Mouse (Mus musculus): Measurements from ENCODE around the gene Rab11fip4. TPM values are rescaled to one million over a fixed set of nuclear protein-coding genes. Genes with fewer than 3 reads are reported as not detected.

Gene Rab11fip4
- polyA plus RNA-seq, 1 experiment from 2014 or later, result 26.9 TPM

DNA sequence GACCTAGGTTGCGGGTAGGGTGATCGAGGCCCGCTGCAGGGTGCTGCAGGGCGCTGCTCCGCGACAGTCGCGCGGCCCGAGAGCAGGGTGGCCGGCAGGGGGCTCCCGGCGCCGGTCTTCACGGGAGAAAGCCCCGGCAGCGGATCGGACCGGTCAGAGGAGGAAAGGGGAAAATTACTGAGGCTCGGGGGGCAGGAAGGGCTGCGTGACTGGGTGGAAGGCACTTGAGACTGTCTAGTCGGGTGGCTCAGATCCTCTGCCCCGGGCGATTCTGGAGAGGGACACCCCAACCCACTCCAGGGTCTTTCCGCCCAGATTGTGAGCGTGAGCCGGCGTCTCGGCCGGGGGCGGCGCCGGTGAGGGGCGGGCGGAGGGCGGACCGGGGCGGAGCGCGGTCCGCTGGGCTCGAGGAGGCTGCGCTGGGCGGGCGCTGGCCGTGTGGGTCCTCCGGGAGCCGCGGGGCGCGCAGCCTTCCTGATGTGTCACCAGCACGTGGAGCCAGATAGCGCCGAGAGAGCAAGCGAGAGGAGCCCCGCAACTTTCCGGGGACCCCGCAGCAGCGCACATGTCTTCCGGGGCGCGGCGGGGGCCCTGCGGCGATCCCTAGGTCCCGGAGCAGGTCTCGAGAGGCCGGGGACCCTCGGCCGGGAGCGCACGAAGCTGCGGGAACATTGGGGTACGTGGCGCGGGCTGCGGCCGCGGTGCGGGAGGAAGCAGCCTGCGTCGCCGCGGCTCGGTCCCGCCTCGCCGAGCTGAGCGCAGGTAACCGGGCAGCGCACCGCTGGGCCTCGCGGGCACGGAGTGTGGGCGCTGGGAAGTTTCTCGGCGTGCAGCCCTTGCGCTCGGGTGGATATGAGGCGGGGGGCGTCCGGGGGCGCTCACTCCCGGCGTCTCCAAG is 120.1 kb downstream of the Rab11fip4 start:
- Histone ChIP-seq H3K9me3 (no peaks in the 10 kb centered on the region), H3K36me3 (no peaks in the 10 kb centered on the region), H3K27ac (peak overlapping the region; percentile 40; the same call in 1 of the 2 replicates), H3K4me2 (peak overlapping the region; percentile 99), H3K4me3 (peak overlapping the region; percentile 64), H3K27me3 (peaks cover 61% of the 10 kb centered on the region), H3K4me1 (replicated peaks) (peaks cover 25% of the 10 kb centered on the region), H3K9ac (peak overlapping the region; percentile 76)
- WGBS, result under 1% methylated on average over 85 of the region's 106 CpGs
- peak; percentile 75 for ATAC-seq (ENCODE audit: low FRiP score)

DNA sequence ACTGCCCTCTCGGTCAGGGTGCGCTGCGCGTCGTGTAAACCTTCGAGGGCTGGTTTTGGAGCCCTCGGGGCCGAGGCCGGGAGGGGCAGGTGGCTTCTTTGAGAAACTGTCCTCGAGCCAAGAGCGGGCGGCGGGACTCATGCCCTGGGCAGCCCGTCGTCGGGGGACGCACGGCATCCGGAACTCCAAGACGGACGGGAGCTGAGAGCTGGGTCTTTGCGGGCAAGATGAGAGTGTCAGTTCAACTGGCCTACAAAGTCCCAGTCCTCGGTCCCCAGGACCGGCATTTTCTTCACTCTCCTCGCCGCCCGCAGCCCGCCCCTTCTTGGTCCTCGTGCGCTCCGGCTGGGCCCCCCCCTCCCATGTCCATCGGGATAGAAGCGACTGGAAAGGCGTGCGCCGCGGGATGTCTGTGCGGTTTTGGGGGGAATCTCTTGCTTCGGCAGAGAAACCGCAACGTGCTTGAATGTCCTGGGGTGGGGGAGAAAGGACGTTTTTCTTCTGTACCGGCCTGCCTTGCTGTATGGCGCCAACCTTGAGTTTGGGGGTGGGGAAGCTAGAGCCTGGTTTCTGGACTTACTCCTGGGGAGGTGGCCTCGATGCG is 120.9 kb downstream of the Rab11fip4 start:
- H3K27me3 ChIP-seq, result peaks cover 61% of the 10 kb centered on the region
- peaks cover 29% of the 10 kb centered on the region for H3K4me1 ChIP-seq (replicated peaks)
- no peak overlapping the region for H3K27ac ChIP-seq
- ATAC-seq (ENCODE audit: low FRiP score), result no peak
- H3K36me3 ChIP-seq, result no peaks in the 10 kb centered on the region
- H3K9ac ChIP-seq, result peak overlapping the region; percentile 76
- peak overlapping the region; percentile 64 for H3K4me3 ChIP-seq
- 4% methylated on average over 46 of the region's 46 CpGs for WGBS
- H3K9me3 ChIP-seq, result no peaks in the 10 kb centered on the region
- peak overlapping the region; percentile 99 for H3K4me2 ChIP-seq

DNA sequence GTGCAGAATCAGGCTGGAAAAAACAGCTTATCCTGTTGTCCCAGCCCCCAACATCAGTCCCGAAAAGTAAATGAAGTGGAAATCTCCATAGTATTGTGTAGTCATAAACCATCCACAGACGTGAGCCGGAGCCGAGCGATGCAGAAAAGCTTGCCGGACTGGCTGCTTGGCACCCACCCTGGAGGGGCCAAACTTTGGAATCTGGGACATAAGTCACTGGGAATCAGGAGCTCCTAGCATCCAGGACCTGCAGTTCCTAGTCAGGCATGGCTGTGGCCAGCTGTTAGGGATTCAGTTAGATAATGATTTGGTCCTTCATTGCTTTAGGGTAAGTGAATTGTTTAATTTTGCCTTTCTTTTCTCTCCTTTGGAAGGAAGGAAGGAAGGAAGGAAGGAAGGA is 122.2 kb downstream of the Rab11fip4 start:
- H3K27ac ChIP-seq, result no peak overlapping the region
- H3K27me3 ChIP-seq, result peaks cover 60% of the 10 kb centered on the region
- no peak overlapping the region for H3K9ac ChIP-seq
- peaks cover 36% of the 10 kb centered on the region for H3K4me1 ChIP-seq (replicated peaks)
- H3K4me2 ChIP-seq, result peak overlapping the region; percentile 99; the same call in 1 of the 2 replicates
- 49% methylated on average over 6 of the region's 6 CpGs for WGBS
- H3K4me3 ChIP-seq, result no peak overlapping the region
- no peaks in the 10 kb centered on the region for H3K9me3 ChIP-seq
- H3K36me3 ChIP-seq, result no peaks in the 10 kb centered on the region
- no peak for ATAC-seq (ENCODE audit: low FRiP score)

DNA sequence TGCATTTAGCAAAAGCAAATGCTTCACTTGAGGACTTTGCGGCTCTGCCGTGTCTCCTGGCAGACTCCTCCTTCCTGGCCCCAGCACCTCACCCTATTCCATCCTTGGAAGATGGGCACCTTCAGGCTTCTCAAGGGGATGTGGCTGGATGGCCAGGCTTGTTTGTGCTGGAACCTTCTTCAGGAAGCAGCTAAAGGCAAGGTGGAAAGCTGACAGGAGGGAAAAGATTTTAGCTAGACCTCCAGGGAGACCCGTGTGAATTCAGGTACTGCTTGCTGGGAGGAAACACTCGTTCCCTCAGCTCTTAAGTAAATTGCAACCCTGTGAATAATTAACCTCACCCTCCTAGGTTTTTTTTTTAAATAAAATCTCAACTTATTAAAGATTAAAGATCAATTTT is 122.7 kb downstream of the Rab11fip4 start:
- Histone ChIP-seq H3K27me3 (peaks cover 57% of the 10 kb centered on the region), H3K4me3 (no peak overlapping the region), H3K9ac (no peak overlapping the region), H3K4me1 (replicated peaks) (peaks cover 38% of the 10 kb centered on the region), H3K27ac (no peak overlapping the region), H3K9me3 (no peaks in the 10 kb centered on the region), H3K4me2 (0 out of 2 replicates have a peak overlapping the region, but pooled peaks have one; percentile 10), H3K36me3 (no peaks in the 10 kb centered on the region)
- ATAC-seq (ENCODE audit: low FRiP score), result no peak
- WGBS, result 65% methylated on average over 4 of the region's 4 CpGs

DNA sequence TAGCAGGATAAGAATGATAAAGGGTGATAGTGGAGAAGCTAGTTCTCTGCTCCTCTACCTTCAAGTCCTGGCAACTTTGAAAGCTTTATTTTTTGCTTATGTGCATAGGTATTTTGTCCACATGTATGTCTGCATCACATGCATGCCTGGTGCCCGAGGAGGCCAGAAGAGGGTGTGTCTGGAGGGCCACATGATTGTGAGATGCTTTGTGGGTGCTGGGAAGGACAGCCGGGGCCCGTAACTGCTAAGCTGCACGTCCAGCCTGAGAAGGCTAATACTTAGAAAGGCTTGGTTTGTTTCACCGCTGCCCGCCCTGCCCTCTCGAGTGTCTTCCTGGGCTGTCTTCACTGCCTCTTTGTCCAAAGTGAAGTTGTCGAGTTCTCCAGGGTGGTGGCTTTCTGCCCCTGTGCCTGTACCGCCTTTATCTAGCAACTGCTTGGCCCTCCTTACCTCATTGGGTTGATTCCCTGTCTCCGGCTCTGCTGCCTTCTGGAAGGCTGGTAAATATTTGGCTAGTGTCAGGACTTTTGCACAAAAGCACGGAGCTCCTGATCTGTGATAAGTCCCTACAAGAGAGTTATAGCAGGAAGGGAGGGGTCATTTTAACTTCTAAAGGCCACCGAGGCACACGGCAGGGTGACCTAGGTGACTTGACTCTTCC is 123.2 kb downstream of the Rab11fip4 start:
- H3K36me3 ChIP-seq, result no peaks in the 10 kb centered on the region
- WGBS, result 73% methylated on average over 13 of the region's 13 CpGs
- no peaks in the 10 kb centered on the region for H3K9me3 ChIP-seq
- ATAC-seq (ENCODE audit: low FRiP score), result no peak
- H3K27ac ChIP-seq, result no peak overlapping the region
- H3K4me3 ChIP-seq, result no peak overlapping the region
- H3K9ac ChIP-seq, result no peak overlapping the region
- H3K4me2 ChIP-seq, result no peak overlapping the region
- H3K4me1 ChIP-seq (replicated peaks), result peaks cover 41% of the 10 kb centered on the region
- H3K27me3 ChIP-seq, result peaks cover 54% of the 10 kb centered on the region

DNA sequence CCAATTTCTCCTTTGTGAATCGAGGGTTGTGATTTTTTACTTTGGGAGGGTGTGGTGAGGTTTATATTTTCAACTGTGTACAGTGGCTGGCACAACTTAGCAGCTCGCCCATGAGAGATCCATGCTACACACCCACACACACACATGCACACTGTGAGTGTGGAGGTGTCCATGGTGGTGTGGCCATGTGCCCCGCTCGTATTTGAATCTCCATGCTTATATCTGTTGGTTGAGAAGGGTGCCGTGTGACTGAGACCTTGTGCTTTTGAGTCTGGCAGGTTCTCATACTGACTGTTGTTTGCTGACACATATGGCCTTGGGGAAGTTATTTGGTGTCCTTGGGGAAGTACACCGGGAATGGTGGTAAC is 123.7 kb downstream of the Rab11fip4 start:
- Histone ChIP-seq H3K4me1 (replicated peaks) (peaks cover 41% of the 10 kb centered on the region), H3K9me3 (no peaks in the 10 kb centered on the region), H3K36me3 (no peaks in the 10 kb centered on the region), H3K4me3 (no peak overlapping the region), H3K27ac (no peak overlapping the region), H3K9ac (no peak overlapping the region), H3K27me3 (peaks cover 50% of the 10 kb centered on the region), H3K4me2 (no peak overlapping the region)
- WGBS, result 91% methylated on average over 6 of the region's 6 CpGs
- no peak for ATAC-seq (ENCODE audit: low FRiP score)

DNA sequence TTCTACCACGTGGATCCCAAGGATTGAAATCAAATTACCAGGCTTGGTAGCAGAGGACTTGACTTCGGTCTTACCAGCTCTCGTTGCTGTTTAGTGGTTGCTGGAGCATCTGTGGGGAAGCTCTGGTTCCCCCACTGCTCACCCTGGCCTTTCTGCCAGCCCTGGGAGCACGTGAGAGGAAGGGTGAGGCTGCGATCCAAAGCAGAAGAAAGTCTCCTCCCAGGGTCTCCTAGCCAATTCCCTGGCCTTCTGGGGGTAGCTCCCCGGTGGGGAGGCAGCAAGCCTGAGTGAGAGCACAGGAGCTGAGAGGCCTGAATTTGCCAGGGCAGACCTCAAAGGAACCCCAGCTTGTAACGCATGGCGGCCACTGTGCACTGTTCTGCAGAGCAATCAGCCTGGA is 124.3 kb downstream of the Rab11fip4 start:
- peaks cover 44% of the 10 kb centered on the region for H3K27me3 ChIP-seq
- no peak overlapping the region for H3K9ac ChIP-seq
- H3K4me3 ChIP-seq, result no peak overlapping the region
- ATAC-seq (ENCODE audit: low FRiP score), result no peak
- no peaks in the 10 kb centered on the region for H3K36me3 ChIP-seq
- H3K27ac ChIP-seq, result no peak overlapping the region
- WGBS, result 86% methylated on average over 8 of the region's 8 CpGs
- H3K4me2 ChIP-seq, result no peak overlapping the region
- no peaks in the 10 kb centered on the region for H3K9me3 ChIP-seq
- H3K4me1 ChIP-seq (replicated peaks), result peaks cover 35% of the 10 kb centered on the region

DNA sequence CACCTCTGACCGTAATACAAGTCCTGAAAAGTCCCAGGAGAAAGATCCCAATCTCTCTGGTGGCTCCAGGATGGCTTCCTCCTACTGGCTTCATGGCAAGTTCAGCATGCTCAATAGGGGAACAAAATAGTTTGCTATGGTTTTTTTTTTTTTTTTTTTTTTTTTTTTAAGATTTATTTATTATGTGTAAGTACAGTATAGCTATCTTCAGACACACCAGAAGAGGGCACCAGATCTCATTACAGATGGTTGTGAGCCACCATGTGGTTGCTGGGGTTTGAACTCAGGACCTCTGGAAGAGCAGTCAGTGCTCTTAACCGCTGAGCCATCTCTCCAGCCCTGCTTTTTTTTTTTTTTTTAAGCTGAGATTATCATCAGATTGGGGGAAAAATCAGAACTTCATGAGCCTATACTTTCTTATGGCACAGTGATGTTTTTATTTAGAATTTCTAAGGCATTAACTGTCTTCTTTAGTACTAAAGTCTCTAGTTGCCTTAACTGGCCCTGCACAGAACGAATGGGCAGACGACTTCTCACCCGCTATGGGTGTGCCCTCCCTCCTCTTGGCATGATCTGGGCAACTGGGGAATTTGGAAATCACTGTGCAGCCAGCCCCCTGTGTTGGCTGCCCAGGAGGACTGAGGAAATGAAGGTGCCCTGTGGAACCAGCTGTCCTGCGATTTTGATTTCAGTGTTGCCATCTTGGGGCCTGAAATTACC is 124.9 kb downstream of the Rab11fip4 start:
- H3K9me3 ChIP-seq, result no peaks in the 10 kb centered on the region
- ATAC-seq (ENCODE audit: low FRiP score), result no peak
- H3K4me2 ChIP-seq, result no peak overlapping the region
- H3K27ac ChIP-seq, result no peak overlapping the region
- H3K9ac ChIP-seq, result 0 out of 2 replicates have a peak overlapping the region, but pooled peaks have one; percentile 9
- peaks cover 41% of the 10 kb centered on the region for H3K27me3 ChIP-seq
- H3K4me1 ChIP-seq (replicated peaks), result peaks cover 36% of the 10 kb centered on the region
- H3K36me3 ChIP-seq, result no peaks in the 10 kb centered on the region
- WGBS, result 83% methylated on average over 6 of the region's 6 CpGs
- no peak overlapping the region for H3K4me3 ChIP-seq

DNA sequence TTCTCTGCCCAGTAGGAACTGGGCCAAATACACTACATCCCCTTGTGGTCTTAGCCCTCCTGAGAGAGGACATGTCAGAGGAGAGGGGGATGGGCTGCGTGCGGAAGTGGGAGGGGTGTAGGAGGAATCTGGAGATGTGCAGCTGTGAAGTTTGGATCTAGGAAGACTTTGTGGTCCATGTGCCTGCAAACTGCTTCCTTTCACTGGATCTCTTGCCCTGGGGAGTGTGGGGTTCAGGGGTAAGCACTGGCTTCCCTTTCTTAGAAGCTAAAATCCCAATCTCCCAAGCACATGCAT is 125.4 kb downstream of the Rab11fip4 start:
- Histone ChIP-seq H3K4me1 (replicated peaks) (peaks cover 32% of the 10 kb centered on the region), H3K36me3 (no peaks in the 10 kb centered on the region), H3K9me3 (no peaks in the 10 kb centered on the region), H3K4me3 (no peak overlapping the region), H3K4me2 (no peak overlapping the region), H3K27me3 (peaks cover 38% of the 10 kb centered on the region), H3K27ac (no peak overlapping the region), H3K9ac (0 out of 2 replicates have a peak overlapping the region, but pooled peaks have one; percentile 9)
- ATAC-seq (ENCODE audit: low FRiP score), result no peak
- 80% methylated on average over 2 of the region's 2 CpGs for WGBS

DNA sequence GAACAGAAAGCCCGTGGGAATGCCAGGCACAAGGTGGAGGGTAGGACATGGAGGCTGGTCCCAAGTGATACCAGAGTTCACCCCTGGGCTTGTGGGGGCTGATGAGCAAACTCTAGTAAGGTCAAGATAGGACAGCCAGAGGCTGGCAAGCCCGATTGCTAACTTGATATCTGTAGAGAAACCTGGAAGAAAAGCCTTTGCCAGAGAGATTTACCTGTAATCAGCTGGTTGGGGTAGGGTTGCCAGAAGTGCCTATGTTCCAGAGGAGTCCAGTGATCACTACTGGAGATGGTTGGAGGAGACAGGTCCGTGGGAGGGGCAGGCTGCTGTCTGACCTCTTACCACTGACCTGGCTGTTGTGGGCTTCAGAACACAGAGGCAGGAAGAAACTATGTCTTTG is 126.3 kb downstream of the Rab11fip4 start:
- Histone ChIP-seq H3K4me1 (replicated peaks) (peaks cover 23% of the 10 kb centered on the region), H3K27ac (no peak overlapping the region), H3K9me3 (no peaks in the 10 kb centered on the region), H3K36me3 (no peaks in the 10 kb centered on the region), H3K27me3 (peaks cover 30% of the 10 kb centered on the region), H3K9ac (0 out of 2 replicates have a peak overlapping the region, but pooled peaks have one; percentile 5), H3K4me3 (no peak overlapping the region), H3K4me2 (no peak overlapping the region)
- 82% methylated on average over 3 of the region's 3 CpGs for WGBS
- ATAC-seq (ENCODE audit: low FRiP score), result no peak

DNA sequence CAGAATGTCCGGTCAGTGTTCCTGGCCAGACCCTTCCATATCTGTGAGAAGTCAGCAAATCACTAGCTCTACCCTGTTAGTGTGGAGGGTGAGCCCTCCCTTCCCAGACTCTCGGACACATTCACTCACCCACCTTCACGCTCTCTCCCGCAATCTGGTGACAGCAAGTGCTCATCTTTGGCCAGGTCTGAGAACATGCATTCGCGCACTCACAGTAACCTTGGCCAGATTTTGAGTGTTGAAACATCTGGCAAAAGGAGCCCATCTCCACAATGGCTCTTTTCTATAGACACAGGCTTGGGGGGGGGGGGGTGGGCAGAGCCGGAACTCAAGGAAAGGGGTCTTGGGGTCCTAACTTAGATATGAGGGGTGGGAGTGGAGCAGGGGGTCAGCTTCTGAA is 126.8 kb downstream of the Rab11fip4 start:
- Histone ChIP-seq H3K4me2 (no peak overlapping the region), H3K4me1 (replicated peaks) (peaks cover 23% of the 10 kb centered on the region), H3K9me3 (no peaks in the 10 kb centered on the region), H3K4me3 (no peak overlapping the region), H3K36me3 (no peaks in the 10 kb centered on the region), H3K27ac (no peak overlapping the region), H3K27me3 (peaks cover 24% of the 10 kb centered on the region), H3K9ac (0 out of 2 replicates have a peak overlapping the region, but pooled peaks have one; percentile 5)
- WGBS, result 82% methylated on average over 7 of the region's 7 CpGs
- ATAC-seq (ENCODE audit: low FRiP score), result no peak

DNA sequence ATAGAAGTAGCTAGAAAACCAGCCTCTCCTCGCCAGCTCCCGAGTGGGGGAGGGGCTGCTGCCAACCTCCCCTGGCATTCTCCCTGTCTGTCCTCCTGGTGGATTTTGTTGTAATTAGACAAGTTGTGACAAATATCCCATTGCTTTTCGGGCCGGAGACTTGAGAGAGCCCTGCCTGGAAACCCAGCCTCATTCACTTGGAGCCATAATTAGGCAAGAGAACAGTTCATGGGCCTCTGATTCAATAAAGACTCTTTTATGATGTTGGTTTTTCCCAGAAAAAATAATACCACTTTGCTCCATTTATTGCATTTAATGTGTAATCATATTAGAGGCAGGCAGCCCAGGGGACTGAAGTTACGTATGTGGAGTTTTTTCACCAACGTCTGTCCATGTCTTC is 127.2 kb downstream of the Rab11fip4 start:
- H3K4me3 ChIP-seq, result no peak overlapping the region
- H3K9me3 ChIP-seq, result no peaks in the 10 kb centered on the region
- peaks cover 20% of the 10 kb centered on the region for H3K27me3 ChIP-seq
- H3K27ac ChIP-seq, result no peak overlapping the region
- H3K4me1 ChIP-seq (replicated peaks), result peaks cover 22% of the 10 kb centered on the region
- ATAC-seq (ENCODE audit: low FRiP score), result no peak
- no peak overlapping the region for H3K9ac ChIP-seq
- 68% methylated on average over 6 of the region's 6 CpGs for WGBS
- H3K36me3 ChIP-seq, result no peaks in the 10 kb centered on the region
- no peak overlapping the region for H3K4me2 ChIP-seq
